Mouse (Mus musculus): ENCODE measurements around the gene Tbl1xr1.

DNA sequence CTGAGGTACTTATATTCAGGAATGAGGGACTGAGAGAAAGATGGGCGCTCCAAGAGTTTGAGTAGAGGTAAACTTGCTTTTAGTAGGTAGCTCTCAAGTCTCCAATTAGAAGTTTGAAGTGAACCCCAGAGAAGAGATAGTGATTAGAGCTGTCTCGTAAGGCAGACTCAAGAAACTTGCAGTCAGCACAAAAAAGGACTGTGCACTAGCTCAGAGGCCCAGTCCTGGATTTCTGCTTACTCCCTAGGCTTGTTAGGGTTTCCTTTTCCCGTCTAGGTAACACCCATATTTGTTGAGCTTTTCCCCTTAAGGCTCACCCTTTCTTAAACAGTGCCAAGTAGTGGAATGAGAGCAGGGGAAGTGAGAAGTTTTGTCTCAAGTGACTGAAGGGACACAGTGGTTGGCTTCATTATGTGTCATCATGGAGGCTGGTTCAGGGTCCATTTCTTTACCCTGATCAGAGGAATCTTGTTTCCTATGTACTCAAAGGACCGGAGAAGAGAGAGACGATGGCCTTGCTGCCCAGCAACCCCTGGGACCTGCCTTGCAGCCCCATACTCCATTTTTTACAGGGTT lies 49.9 kb downstream of the Tbl1xr1 start:
- TF ChIP-seq MAX (IDR thresholded peaks at IDR 0.05; ENCODE audit: low read length) = no peak
- TF ChIP-seq BHLHE40 (IDR thresholded peaks at IDR 0.05; ENCODE audit: borderline replicate concordance, low read depth, low read length) = no peak
- no peak for TF ChIP-seq TBP (IDR thresholded peaks at IDR 0.05; ENCODE audit: low read depth, low read length)
- no peak for TF ChIP-seq CTCF (IDR thresholded peaks at IDR 0.05 in 2 of 3, conservative IDR thresholded peaks at IDR 0.05 in 1 of 3; ENCODE audit: control insufficient read depth in 1 of 3, insufficient read depth in 1 of 3, low read depth in 2 of 3, low read length in 3 of 3, poor library complexity in 1 of 3, severe bottlenecking in 1 of 3)
- TF ChIP-seq E2F4 (IDR thresholded peaks at IDR 0.05; ENCODE audit: borderline replicate concordance, low read depth, low read length) = no peak
- no peak for TF ChIP-seq MXI1 (IDR thresholded peaks at IDR 0.05; ENCODE audit: low read depth, low read length)
- TF ChIP-seq CHD2 (IDR thresholded peaks at IDR 0.05; ENCODE audit: low read length) = no peak
- no peak for TF ChIP-seq NELFE (IDR thresholded peaks at IDR 0.05; ENCODE audit: low read depth, low read length)
